Mouse (Mus musculus) right cerebral cortex, postnatal 4 days (tissue): ENCODE data around the gene Epha3.

Experiments
- DNase-seq: peaks from one replicate; pipeline ENCODE4 v3.0.0-alpha.2; 2022

Gene Epha3

GRCm38 (mm10) chr16:63782101-63782500 lies 81.9 kb downstream of the Epha3 start:
- no peak for DNase-seq

GRCm38 (mm10) chr16:63780151-63780550 lies 83.8 kb downstream of the Epha3 start:
- no peak for DNase-seq

- no peak for DNase-seq
Measured at GRCm38 (mm10) chr16:63777811-63778210, 86.2 kb downstream of the Epha3 start.

- no peak for DNase-seq
Measured at GRCm38 (mm10) chr16:63772566-63772965, 91.4 kb downstream of the Epha3 start.

DNA sequence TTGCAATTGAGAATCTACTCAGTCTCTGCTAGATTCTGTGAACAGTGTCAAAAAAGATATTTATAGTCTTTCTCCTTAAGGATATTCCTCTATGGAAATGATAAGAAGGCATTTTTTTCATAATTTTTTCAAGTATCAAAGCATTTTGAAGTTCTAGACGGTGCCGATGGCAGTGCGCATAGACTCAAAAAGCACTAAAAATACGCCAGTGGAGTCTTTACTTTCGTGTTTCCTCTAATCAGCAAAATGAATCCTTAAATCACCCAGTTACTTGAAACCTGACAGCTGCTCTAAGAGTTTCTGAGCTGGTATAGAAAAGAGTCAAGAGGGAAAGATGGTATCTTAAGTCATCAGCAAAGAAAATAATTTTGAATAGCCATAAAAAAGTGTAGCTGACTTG lies 96.4 kb downstream of the Epha3 start:
- DNase-seq: no peak

DNA sequence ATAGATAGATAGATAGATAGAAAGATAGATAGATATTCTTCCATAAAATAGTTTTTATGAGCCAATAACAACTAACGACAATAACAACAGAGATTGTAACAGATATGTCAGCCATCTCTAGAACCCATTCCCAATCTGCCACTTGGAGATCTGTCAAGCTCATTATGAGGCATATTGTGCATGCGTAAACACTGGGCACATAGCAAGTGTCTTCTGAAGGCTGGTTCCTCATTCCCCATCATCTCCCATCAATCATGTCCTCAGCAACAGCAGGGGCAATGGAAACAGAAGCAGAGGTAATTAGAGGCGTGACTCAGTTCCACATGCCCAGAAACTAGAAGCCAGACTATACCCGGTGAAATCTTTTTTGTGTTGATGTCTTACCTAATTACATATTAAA lies 102.8 kb downstream of the Epha3 start:
- DNase-seq: no peak

DNA sequence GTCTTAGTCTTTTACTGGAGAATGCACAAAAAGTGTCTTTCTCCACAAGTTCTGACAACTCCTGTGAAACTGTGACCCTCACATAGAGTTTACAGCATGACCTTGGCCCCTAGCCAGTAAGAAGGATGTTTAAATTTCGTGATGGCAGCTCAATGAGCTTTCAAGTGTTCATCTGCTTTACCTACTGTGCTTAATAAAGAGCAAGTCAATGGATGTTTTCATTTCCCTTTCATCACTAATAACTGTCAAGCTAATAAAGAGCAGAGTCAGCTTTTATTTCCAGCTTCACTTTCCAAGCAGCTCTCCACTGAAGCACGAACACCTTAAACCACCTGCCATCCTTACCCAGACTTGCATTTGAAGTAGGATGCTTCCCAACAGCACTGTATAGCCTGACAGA lies 103.9 kb downstream of the Epha3 start:
- no peak for DNase-seq

- no peak for DNase-seq
Measured at GRCm38 (mm10) chr16:63753052-63753451, 110.9 kb downstream of the Epha3 start.

- no peak for DNase-seq
Measured at GRCm38 (mm10) chr16:63747817-63748216, 116.2 kb downstream of the Epha3 start.

GRCm38 (mm10) chr16:63745465-63745864 lies 118.5 kb downstream of the Epha3 start:
- no peak for DNase-seq

GRCm38 (mm10) chr16:63743208-63743854 lies 120.6 kb downstream of the Epha3 start:
- DNase-seq: no peak

GRCm38 (mm10) chr16:63719235-63719634 lies 144.7 kb downstream of the Epha3 start:
- no peak for DNase-seq

- DNase-seq: no peak
Measured at GRCm38 (mm10) chr16:63717317-63717716, 146.7 kb downstream of the Epha3 start.

DNA sequence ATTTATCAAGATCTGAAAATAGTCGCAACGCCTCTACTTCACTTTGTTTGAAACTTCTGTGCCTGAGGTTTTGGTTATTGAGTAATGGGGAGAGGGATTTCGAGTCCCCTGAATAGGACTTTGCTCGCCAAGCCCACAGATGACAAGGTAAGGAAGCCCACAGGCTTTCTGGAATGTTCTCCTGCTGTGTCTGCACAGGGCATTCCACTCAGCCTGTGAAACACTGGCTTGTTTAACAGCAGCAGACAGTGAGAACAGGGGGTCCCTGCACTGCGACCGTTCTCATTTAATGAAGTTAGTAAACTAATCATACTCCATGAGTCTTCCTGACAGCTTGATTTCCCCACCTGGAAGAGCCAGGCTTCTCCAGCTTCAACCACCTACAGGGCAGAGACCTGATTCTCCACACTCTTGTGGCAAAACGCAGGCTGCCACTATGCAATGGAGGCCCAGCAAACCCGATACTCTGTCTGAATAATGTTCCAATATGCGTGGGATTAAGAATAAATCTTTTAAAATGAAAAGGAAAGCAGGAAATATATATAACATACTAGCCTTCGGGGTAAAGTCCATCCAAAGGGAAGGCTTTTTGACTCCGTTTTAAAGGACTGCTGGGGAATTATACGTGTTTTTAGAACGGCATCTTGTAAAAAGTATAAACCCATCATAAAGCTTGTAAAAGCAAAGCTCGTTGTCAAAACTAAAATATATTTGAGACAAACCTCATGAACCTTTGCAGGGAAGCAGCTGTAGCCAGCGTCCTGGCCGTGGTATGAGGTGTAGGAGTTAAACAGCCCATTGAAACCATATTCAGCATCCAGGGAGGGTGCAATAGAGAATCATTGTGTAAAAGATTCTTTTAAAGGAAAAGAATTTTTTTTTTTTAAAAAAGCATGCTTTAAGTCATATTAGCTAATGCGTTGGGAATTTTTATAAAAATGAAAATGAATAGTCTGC lies 156.8 kb downstream of the Epha3 start:
- DNase-seq: no peak

DNA sequence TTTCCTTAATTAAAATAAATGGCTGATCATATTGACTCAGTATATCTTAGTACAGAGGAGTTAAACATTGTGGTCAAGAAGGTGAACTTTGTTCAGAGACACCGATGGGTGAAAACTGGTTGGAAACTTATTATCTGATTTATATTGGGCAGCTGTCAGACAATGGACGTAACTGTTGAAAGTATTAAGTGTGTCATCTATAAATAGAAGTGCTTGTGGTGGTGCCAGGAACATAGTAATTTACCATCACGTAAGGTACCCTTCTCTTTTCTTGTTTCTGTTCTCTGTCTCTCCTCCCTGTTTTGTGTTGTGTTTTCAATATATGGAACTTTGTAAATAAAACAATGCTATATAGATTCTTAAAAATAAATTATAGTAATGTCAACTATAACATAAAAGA lies 174.6 kb downstream of the Epha3 start:
- DNase-seq: no peak

- no peak for DNase-seq
Measured at GRCm38 (mm10) chr16:63684211-63684610, 179.8 kb downstream of the Epha3 start.

GRCm38 (mm10) chr16:63674426-63674825 lies 189.5 kb downstream of the Epha3 start:
- no peak for DNase-seq

DNA sequence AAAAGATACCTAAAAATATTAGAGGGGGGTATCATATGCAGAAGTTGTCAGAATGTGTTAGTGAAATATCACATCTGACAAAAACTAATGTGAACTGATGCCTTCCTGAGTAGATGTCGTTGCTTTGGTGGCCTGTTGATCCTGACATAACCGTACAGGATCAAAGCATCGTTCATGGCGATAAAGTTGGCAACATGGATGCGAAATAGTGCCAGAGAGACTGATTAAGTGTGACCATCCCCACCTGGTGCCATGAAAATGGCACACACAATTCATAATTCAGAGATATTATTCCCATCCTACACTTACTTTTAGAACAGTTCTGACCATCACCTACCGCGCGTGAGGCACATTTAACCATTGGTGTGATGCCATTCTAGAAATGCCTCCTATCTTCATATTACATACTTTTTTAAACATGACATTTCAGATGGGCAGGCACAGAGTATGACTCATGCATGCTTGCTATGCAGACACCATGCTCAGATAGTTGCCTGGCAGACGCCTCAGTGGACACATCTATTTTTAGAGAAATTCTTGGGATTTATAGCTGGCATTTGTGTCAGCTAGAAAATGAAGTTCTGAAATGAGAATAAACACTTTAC lies 190.6 kb downstream of the Epha3 start:
- DNase-seq: no peak

GRCm38 (mm10) chr16:63665897-63666464 lies 198.0 kb downstream of the Epha3 start:
- no peak for DNase-seq

DNA sequence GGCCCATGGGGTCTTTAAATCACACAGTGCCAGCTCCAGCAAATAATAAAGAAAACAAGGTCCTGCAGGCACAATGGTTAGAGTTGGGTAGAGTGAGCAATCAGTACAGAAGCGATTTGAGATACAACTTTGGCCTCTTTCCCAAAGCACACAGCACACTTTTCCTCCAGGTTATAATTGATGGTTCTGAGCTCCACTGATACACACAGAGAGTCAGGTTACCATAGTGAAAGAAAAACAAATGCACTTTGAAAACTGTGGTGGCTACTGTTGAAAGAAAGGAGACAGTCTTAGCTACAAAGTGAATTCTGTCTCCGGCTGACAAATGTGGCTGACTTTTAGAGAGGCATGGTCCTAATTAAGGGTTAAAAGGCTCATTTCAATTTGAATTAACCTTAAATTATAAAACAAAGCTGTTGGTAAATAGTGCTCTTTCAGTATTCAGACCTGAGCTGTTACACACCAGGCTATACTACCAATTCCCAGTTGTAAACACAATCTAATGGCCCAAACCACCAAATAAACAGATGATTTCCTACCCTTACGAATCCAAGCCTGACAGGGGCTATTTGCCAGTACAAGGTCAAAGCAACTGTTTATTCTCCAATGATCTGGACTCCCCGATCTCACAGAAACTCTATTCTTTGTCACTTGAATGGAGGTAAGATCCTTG lies 205.5 kb downstream of the Epha3 start:
- no peak for DNase-seq

GRCm38 (mm10) chr16:63657743-63658142 lies 206.2 kb downstream of the Epha3 start:
- no peak for DNase-seq

DNA sequence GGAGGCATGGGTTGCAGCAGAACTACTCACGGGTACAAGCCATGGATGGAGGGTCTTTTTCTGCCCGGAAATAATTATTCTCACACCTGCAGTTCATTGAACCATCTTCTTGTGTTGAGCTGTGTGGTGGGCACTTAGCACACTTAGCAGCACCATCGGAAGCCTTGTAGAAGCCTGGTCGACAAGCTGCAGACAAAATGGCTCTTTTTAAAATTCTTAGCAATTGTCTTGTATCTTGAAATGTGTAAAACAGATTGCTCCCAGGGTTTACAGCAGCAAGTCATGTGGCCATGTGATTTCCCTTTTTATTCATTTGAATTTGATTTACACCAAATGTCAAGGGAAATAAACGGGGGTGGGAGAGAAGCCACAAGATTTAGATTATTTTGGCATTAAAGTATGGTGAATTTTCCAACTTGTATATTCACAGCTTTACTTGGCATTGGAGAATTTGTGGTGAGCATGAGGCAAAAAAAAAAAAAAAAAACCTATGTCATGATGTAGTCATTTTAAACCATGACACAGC lies 210.5 kb downstream of the Epha3 start:
- no peak for DNase-seq

- DNase-seq: no peak
Measured at GRCm38 (mm10) chr16:63650760-63651159, 213.2 kb downstream of the Epha3 start.
